Mouse (Mus musculus): Measurements from ENCODE around the gene Uimc1. TPM values are rescaled to one million over a fixed set of nuclear protein-coding genes. Genes with fewer than 3 reads are reported as not detected.

The Uimc1 gene
- polyA plus RNA-seq, 1 experiment from 2014 or later, result 29.1 TPM

GRCm38 (mm10) chr13:55075597-55075996 is 24.5 kb downstream of the Uimc1 start:
- ATAC-seq (replicated peaks; ENCODE audit: low FRiP score) (no peak), DNase-seq (ENCODE audit: low spot score) (no peak)
- Histone ChIP-seq H3K36me3 (ENCODE audit: control insufficient read depth, insufficient read depth, low read length) (no peaks in the 10 kb centered on the region), H3K9me3 (ENCODE audit: control insufficient read depth, low read length) (no peaks in the 10 kb centered on the region), H3K9ac (ENCODE audit: low read depth, low read length) (no peak overlapping the region), H3K4me2 (no peak overlapping the region), H3K27ac (ENCODE audit: low read depth, low read length) (no peak overlapping the region), H3K27me3 (replicated peaks; ENCODE audit: control insufficient read depth, insufficient read depth, low read length) (no peaks in the 10 kb centered on the region), H3K4me1 (replicated peaks; ENCODE audit: control insufficient read depth, insufficient read depth, low read length) (no peaks in the 10 kb centered on the region), H3K4me3 (ENCODE audit: low read depth, low read length) (no peak overlapping the region)
- WGBS, result 75% methylated on average over 5 of the region's 5 CpGs

GRCm38 (mm10) chr13:55071322-55071721 is 28.8 kb downstream of the Uimc1 start:
- H3K4me2 ChIP-seq, result no peak overlapping the region
- H3K27ac ChIP-seq (ENCODE audit: low read depth, low read length), result no peak overlapping the region
- 7% methylated on average over 3 of the region's 3 CpGs for WGBS
- H3K9me3 ChIP-seq (ENCODE audit: control insufficient read depth, low read length), result no peaks in the 10 kb centered on the region
- ATAC-seq (replicated peaks; ENCODE audit: low FRiP score) (no peak), DNase-seq (ENCODE audit: low spot score) (no peak)
- no peak overlapping the region for H3K4me3 ChIP-seq (ENCODE audit: low read depth, low read length)
- H3K27me3 ChIP-seq (replicated peaks; ENCODE audit: control insufficient read depth, insufficient read depth, low read length), result no peaks in the 10 kb centered on the region
- H3K4me1 ChIP-seq (replicated peaks; ENCODE audit: control insufficient read depth, insufficient read depth, low read length), result no peaks in the 10 kb centered on the region
- H3K9ac ChIP-seq (ENCODE audit: low read depth, low read length), result no peak overlapping the region
- no peaks in the 10 kb centered on the region for H3K36me3 ChIP-seq (ENCODE audit: control insufficient read depth, insufficient read depth, low read length)

- Histone ChIP-seq H3K4me2 (no peak overlapping the region), H3K9ac (ENCODE audit: low read depth, low read length) (no peak overlapping the region), H3K27ac (ENCODE audit: low read depth, low read length) (no peak overlapping the region), H3K4me3 (ENCODE audit: low read depth, low read length) (no peak overlapping the region), H3K4me1 (replicated peaks; ENCODE audit: control insufficient read depth, insufficient read depth, low read length) (no peaks in the 10 kb centered on the region), H3K36me3 (ENCODE audit: control insufficient read depth, insufficient read depth, low read length) (no peaks in the 10 kb centered on the region), H3K9me3 (ENCODE audit: control insufficient read depth, low read length) (no peaks in the 10 kb centered on the region), H3K27me3 (replicated peaks; ENCODE audit: control insufficient read depth, insufficient read depth, low read length) (no peaks in the 10 kb centered on the region)
- WGBS, result 66% methylated on average over 7 of the region's 7 CpGs
- ATAC-seq (replicated peaks; ENCODE audit: low FRiP score), result no peak
- no peak for DNase-seq (ENCODE audit: low spot score)
Measured at GRCm38 (mm10) chr13:55069719-55070118, 30.4 kb downstream of the Uimc1 start.

GRCm38 (mm10) chr13:55063276-55063675 is 36.8 kb downstream of the Uimc1 start:
- H3K9me3 ChIP-seq (ENCODE audit: control insufficient read depth, low read length), result no peaks in the 10 kb centered on the region
- H3K4me2 ChIP-seq, result no peak overlapping the region
- no peaks in the 10 kb centered on the region for H3K27me3 ChIP-seq (replicated peaks; ENCODE audit: control insufficient read depth, insufficient read depth, low read length)
- no peaks in the 10 kb centered on the region; the same call in 1 of the 2 replicates for H3K36me3 ChIP-seq (ENCODE audit: control insufficient read depth, insufficient read depth, low read length)
- H3K4me1 ChIP-seq (replicated peaks; ENCODE audit: control insufficient read depth, insufficient read depth, low read length), result no peaks in the 10 kb centered on the region
- 72% methylated on average over 2 of the region's 2 CpGs for WGBS
- no peak overlapping the region for H3K27ac ChIP-seq (ENCODE audit: low read depth, low read length)
- ATAC-seq (replicated peaks; ENCODE audit: low FRiP score) (no peak), DNase-seq (ENCODE audit: low spot score) (no peak)
- no peak overlapping the region for H3K4me3 ChIP-seq (ENCODE audit: low read depth, low read length)
- no peak overlapping the region for H3K9ac ChIP-seq (ENCODE audit: low read depth, low read length)

- H3K9me3 ChIP-seq (ENCODE audit: control insufficient read depth, low read length), result no peaks in the 10 kb centered on the region
- DNase-seq (ENCODE audit: low spot score), result no peak
- whole genome bisulfite sequencing, result 92% methylated on average over 2 of the region's 2 CpGs
- no peak overlapping the region for H3K9ac ChIP-seq (ENCODE audit: low read depth, low read length)
- no peaks in the 10 kb centered on the region for H3K27me3 ChIP-seq (replicated peaks; ENCODE audit: control insufficient read depth, insufficient read depth, low read length)
- no peak overlapping the region for H3K27ac ChIP-seq (ENCODE audit: low read depth, low read length)
- no peak overlapping the region for H3K4me2 ChIP-seq
- ATAC-seq (replicated peaks; ENCODE audit: low FRiP score), result no peak
- H3K4me1 ChIP-seq (replicated peaks; ENCODE audit: control insufficient read depth, insufficient read depth, low read length), result no peaks in the 10 kb centered on the region
- H3K36me3 ChIP-seq (ENCODE audit: control insufficient read depth, insufficient read depth, low read length), result peaks cover 5% of the 10 kb centered on the region; the same call in 1 of the 2 replicates
- no peak overlapping the region for H3K4me3 ChIP-seq (ENCODE audit: low read depth, low read length)
Measured at GRCm38 (mm10) chr13:55058042-55058441, 42.1 kb downstream of the Uimc1 start.

GRCm38 (mm10) chr13:55047706-55048105 is 52.4 kb downstream of the Uimc1 start:
- 92% methylated on average over 3 of the region's 3 CpGs for WGBS
- Histone ChIP-seq H3K4me2 (no peak overlapping the region), H3K4me3 (ENCODE audit: low read depth, low read length) (no peak overlapping the region), H3K9me3 (ENCODE audit: control insufficient read depth, low read length) (no peaks in the 10 kb centered on the region), H3K27me3 (replicated peaks; ENCODE audit: control insufficient read depth, insufficient read depth, low read length) (no peaks in the 10 kb centered on the region), H3K4me1 (replicated peaks; ENCODE audit: control insufficient read depth, insufficient read depth, low read length) (no peaks in the 10 kb centered on the region), H3K27ac (ENCODE audit: low read depth, low read length) (no peak overlapping the region), H3K9ac (ENCODE audit: low read depth, low read length) (no peak overlapping the region), H3K36me3 (ENCODE audit: control insufficient read depth, insufficient read depth, low read length) (peaks cover 2% of the 10 kb centered on the region; the same call in 1 of the 2 replicates)
- ATAC-seq (replicated peaks; ENCODE audit: low FRiP score), result no peak
- DNase-seq (ENCODE audit: low spot score), result no peak

- ATAC-seq (replicated peaks; ENCODE audit: low FRiP score), result no peak
- WGBS, result 82% methylated on average over 2 of the region's 2 CpGs
Measured at GRCm38 (mm10) chr13:55040016-55040415, 60.1 kb downstream of the Uimc1 start.

GRCm38 (mm10) chr13:55024215-55024614 is 75.9 kb downstream of the Uimc1 start:
- peaks cover 5% of the 10 kb centered on the region; the same call in 1 of the 2 replicates for H3K36me3 ChIP-seq (ENCODE audit: control insufficient read depth, insufficient read depth, low read length)
- no peak for ATAC-seq (replicated peaks; ENCODE audit: low FRiP score)
- no peak overlapping the region for H3K4me2 ChIP-seq
- H3K9ac ChIP-seq (ENCODE audit: low read depth, low read length), result no peak overlapping the region
- no peaks in the 10 kb centered on the region for H3K27me3 ChIP-seq (replicated peaks; ENCODE audit: control insufficient read depth, insufficient read depth, low read length)
- WGBS, result 71% methylated on average over 2 of the region's 2 CpGs
- no peaks in the 10 kb centered on the region for H3K4me1 ChIP-seq (replicated peaks; ENCODE audit: control insufficient read depth, insufficient read depth, low read length)
- DNase-seq (ENCODE audit: low spot score), result peak; percentile 15
- H3K27ac ChIP-seq (ENCODE audit: low read depth, low read length), result no peak overlapping the region
- H3K9me3 ChIP-seq (ENCODE audit: control insufficient read depth, low read length), result no peaks in the 10 kb centered on the region
- no peak overlapping the region for H3K4me3 ChIP-seq (ENCODE audit: low read depth, low read length)

More at GRCm38 (mm10) chr13:55040016-55040415, 60.1 kb downstream of the Uimc1 start:
- no peak overlapping the region for H3K4me3 ChIP-seq (ENCODE audit: low read depth, low read length)
- DNase-seq (ENCODE audit: low spot score), result no peak
- no peak overlapping the region for H3K9ac ChIP-seq (ENCODE audit: low read depth, low read length)
- no peaks in the 10 kb centered on the region for H3K4me1 ChIP-seq (replicated peaks; ENCODE audit: control insufficient read depth, insufficient read depth, low read length)
- H3K27me3 ChIP-seq (replicated peaks; ENCODE audit: control insufficient read depth, insufficient read depth, low read length), result no peaks in the 10 kb centered on the region
- H3K27ac ChIP-seq (ENCODE audit: low read depth, low read length), result no peak overlapping the region
- no peak overlapping the region for H3K4me2 ChIP-seq
- no peaks in the 10 kb centered on the region for H3K36me3 ChIP-seq (ENCODE audit: control insufficient read depth, insufficient read depth, low read length)
- no peaks in the 10 kb centered on the region for H3K9me3 ChIP-seq (ENCODE audit: control insufficient read depth, low read length)

- H3K4me3 ChIP-seq (ENCODE audit: low read depth, low read length), result no peak overlapping the region
- no peaks in the 10 kb centered on the region for H3K27me3 ChIP-seq (replicated peaks; ENCODE audit: control insufficient read depth, insufficient read depth, low read length)
- peak; percentile 4 for DNase-seq (ENCODE audit: low spot score)
- no peak overlapping the region for H3K9ac ChIP-seq (ENCODE audit: low read depth, low read length)
- ATAC-seq (replicated peaks; ENCODE audit: low FRiP score), result no peak
- no peak overlapping the region for H3K27ac ChIP-seq (ENCODE audit: low read depth, low read length)
- peaks cover under 1% of the 10 kb centered on the region; the same call in 1 of the 2 replicates for H3K36me3 ChIP-seq (ENCODE audit: control insufficient read depth, insufficient read depth, low read length)
- no peaks in the 10 kb centered on the region for H3K4me1 ChIP-seq (replicated peaks; ENCODE audit: control insufficient read depth, insufficient read depth, low read length)
- 82% methylated on average over 9 of the region's 9 CpGs for WGBS
- H3K4me2 ChIP-seq, result no peak overlapping the region
- no peaks in the 10 kb centered on the region for H3K9me3 ChIP-seq (ENCODE audit: control insufficient read depth, low read length)
Measured at GRCm38 (mm10) chr13:55022715-55023114, 77.4 kb downstream of the Uimc1 start.
